Mouse (Mus musculus) spleen, adult 2 months (tissue): ENCODE data around the gene E2f4. TPM values are rescaled to one million over a fixed set of nuclear protein-coding genes. Genes with fewer than 3 reads are reported as not detected.

ENCODE experiments used
- DNase-seq, 2 experiments: peaks; one replicate each; pipeline versions ENCODE4 v3.0.0 to v3.0.0-alpha.2; 2012 to 2021; ENCODE audit warnings: low spot score in 2 of 2, low read depth in 1 of 2
- H3K27ac ChIP-seq: fragments of 200-500 bp; 2 replicates; pipeline ENCODE4 v1.5.1; 2012; ENCODE audit warnings: low read length, inconsistent platforms; ENCODE audit not compliant: insufficient read depth
- H3K27me3 ChIP-seq: fragments of 200-500 bp; 2 replicates; pipeline ENCODE4 v1.6.1; 2012; ENCODE audit warnings: mild to moderate bottlenecking, moderate library complexity, low read length, inconsistent platforms; ENCODE audit not compliant: control insufficient read depth, insufficient read depth
- H3K36me3 ChIP-seq: fragments of 200-500 bp; 2 replicates; pipeline ENCODE4 v1.6.1; 2012; ENCODE audit warnings: mild to moderate bottlenecking, low read length, inconsistent platforms; ENCODE audit not compliant: control insufficient read depth, insufficient read depth
- H3K4me1 ChIP-seq: fragments of 200-500 bp; 2 replicates; pipeline ENCODE4 v1.6.1; 2011; ENCODE audit warnings: inconsistent platforms; ENCODE audit not compliant: control insufficient read depth, insufficient read depth, insufficient read length
- H3K4me3 ChIP-seq: fragments of 200-500 bp; 2 replicates; pipeline ENCODE4 v1.5.1; 2011; ENCODE audit warnings: mild to moderate bottlenecking, inconsistent platforms; ENCODE audit not compliant: insufficient read depth, insufficient read length; ENCODE audit errors: extremely low read depth
- CTCF ChIP-seq: fragments of 200-500 bp; IDR thresholded peaks from 2 replicates; pipeline ENCODE4 v1.5.1; 2011; ENCODE audit warnings: mild to moderate bottlenecking, inconsistent platforms; ENCODE audit not compliant: insufficient read depth, insufficient read length, insufficient replicate concordance; ENCODE audit errors: extremely low read depth
- POLR2A ChIP-seq: fragments of 200-500 bp; IDR thresholded peaks from 2 replicates; pipeline ENCODE4 v1.6.1; 2011; ENCODE audit warnings: low read depth, low read length, inconsistent platforms
- WGBS: fragments of 180-500 bp; shearing (Covaris S2); methylation state at CpG from one replicate; pipeline ENCODE4 v1.1.7; 2018; 5-methylcytosine and 5-hydroxymethylcytosine counted together
- polyA plus RNA-seq: library from polyadenylated mRNA; depleted of rRNA; stranded (reverse); fragments of >200 nt; gene quantifications from 2 replicates; pipeline ENCODE4 v1.2.3, GENCODE M21; 2012

E2f4 gene
- polyA plus RNA-seq, 1 experiment = 165 TPM

DNA sequence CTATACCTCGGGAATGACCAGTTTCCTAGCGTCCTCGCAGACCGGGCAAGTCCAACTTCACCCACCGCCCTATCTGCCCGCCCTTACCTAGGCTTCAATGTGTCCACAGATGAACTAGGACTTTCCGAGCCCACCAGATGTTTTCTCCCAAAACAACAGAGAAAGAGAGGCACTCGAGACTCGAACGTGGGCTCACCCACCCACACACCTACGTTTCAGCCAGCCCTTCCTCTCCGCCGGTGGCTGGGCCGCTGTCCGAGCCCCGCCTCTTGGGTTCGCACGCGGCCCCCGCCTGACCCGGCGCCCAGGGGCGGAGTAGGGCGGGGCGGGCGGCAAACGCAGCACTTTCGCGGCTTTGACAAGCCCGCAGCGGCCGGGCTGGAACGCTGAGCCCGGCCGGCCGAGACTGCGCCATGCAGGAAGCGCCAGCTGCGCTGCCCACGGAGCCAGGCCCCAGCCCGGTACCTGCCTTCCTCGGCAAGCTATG lies 28.0 kb upstream of the E2f4 start, which contains the start of gene Hsf4:
Gene Hsf4 (plus strand): TSS at position 341 of the 487 bp plus-strand sequence.
- 4% methylated on average over 42 of the region's 42 CpGs for WGBS
- Histone ChIP-seq H3K4me3 (peak within 1 kb of the TSS; percentile 37; the same call in 1 of the 2 replicates), H3K4me1 (peaks cover 15% of the 10 kb centered on the region), H3K27ac (no peak within 1 kb of the TSS), H3K36me3 (peaks cover 4% of the 10 kb centered on the region), H3K27me3 (0 out of 2 replicates have a peak, but pooled peaks cover 5% of the 10 kb centered on the region)
- peak in 1 of 2 experiments; percentile 40 for DNase-seq
- TF ChIP-seq POLR2A (no peak), CTCF (no peak)

DNA sequence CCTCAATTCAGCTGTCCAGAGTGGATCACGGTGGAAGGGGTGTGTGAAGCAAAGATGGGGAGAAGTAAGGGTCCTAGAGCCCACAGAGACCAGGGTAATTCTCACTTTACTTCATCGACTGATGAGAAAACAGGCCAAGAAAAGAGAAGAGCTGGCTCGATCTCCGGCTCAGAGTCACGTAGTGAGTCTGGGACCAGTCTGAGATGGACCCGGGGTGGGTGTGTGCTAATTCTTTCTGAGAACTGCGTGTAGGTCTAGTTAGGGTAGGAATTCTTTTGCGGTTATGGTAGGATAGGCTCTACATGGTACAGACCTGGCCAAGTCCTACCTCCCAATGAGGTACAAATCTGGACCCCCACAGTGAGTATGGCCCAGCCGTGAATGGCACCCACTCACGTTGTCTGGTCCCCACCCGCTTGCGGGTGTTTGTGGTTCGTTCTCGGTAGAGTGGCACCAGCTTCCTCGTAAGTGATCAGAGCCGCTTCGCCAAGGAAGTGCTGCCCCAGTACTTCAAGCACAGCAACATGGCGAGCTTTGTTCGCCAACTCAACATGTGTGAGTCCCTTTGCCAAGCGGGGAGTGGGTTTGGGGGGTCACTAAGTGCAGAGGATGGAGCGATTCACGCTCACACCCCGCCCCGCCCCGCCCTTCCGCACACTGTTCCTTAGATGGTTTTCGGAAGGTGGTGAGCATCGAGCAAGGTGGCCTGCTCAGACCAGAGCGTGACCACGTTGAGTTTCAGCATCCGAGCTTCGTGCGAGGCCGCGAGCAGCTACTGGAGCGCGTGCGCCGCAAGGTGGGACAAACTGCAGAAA lies 27.2 kb upstream of the E2f4 start:
- TF ChIP-seq POLR2A (no peak), CTCF (no peak)
- peaks cover 4% of the 10 kb centered on the region for H3K36me3 ChIP-seq
- peaks cover 6% of the 10 kb centered on the region; the same call in 1 of the 2 replicates for H3K27me3 ChIP-seq
- WGBS = 17% methylated on average over 39 of the region's 39 CpGs
- no peak for DNase-seq
- H3K4me1 ChIP-seq = peaks cover 15% of the 10 kb centered on the region
- peak overlapping the region; percentile 37; the same call in 1 of the 2 replicates for H3K4me3 ChIP-seq
- no peak overlapping the region for H3K27ac ChIP-seq

DNA sequence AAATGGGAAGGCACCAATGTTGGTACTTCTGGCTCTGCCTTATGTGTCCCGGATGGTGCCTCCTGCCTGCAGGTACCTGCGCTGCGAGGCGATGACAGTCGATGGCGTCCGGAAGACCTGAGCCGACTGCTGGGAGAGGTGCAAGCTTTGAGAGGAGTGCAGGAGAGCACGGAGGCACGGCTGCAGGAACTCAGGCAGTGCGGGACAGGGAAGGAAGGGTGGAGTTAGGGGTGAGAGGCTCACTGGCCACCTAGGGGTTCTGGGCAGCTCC lies 26.6 kb upstream of the E2f4 start:
- no peak for TF ChIP-seq CTCF
- TF ChIP-seq POLR2A = no peak
- no peak for DNase-seq
- 25% methylated on average over 11 of the region's 11 CpGs for WGBS
- H3K27ac ChIP-seq = no peak overlapping the region
- peaks cover 16% of the 10 kb centered on the region for H3K4me1 ChIP-seq
- H3K27me3 ChIP-seq = peaks cover 9% of the 10 kb centered on the region; the same call in 1 of the 2 replicates
- no peak overlapping the region for H3K4me3 ChIP-seq
- H3K36me3 ChIP-seq = peaks cover 4% of the 10 kb centered on the region

DNA sequence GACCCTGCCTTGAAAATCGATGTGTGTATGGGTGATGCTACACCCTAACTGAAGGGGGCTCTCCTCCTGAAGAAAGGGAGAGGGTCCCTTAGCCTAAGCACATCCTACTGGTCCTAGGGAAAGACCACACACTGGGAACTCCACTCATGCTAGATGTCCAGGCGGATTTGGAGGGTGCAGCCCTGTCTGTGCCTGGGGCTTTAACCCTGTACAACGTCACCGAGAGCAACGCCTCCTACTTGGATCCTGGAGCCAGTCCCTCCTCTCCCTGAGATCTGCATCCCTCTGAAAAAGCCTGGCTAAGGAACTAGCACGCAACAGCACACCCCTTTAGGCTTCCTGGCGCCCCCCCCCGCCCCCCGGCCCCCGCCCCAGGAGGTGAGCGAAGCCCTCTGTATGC lies 22.1 kb upstream of the E2f4 start:
- no peak overlapping the region for H3K4me3 ChIP-seq
- no peak for TF ChIP-seq POLR2A
- no peak for TF ChIP-seq CTCF
- H3K36me3 ChIP-seq = no peaks in the 10 kb centered on the region
- no peak overlapping the region for H3K27ac ChIP-seq
- 24% methylated on average over 11 of the region's 11 CpGs for WGBS
- DNase-seq = no peak
- H3K27me3 ChIP-seq = peaks cover 16% of the 10 kb centered on the region
- H3K4me1 ChIP-seq = peaks cover 17% of the 10 kb centered on the region

DNA sequence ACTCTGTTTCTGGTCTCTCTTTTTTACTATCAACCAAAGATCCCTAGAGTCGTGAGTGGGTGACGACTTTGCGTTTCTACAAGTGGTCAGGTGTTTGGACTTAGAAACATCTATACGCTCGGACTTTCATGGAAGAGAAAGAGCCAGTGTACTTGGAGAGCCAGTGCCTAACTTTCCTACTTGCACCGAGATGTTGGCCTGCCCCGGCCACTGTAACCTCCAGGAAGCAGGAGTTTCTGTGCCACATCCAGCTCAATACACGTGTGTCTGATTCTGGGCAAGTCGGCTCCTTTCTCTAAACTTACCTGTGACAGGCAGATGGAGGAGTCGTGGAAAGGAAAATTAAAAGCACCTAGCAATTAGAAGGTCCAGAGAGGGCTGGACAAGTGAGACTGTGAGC lies 21.6 kb upstream of the E2f4 start, which contains the start of gene Nol3:
Gene Nol3 (plus strand): TSS at position 301 of the 400 bp plus-strand sequence.
- DNase-seq = no peak
- Histone ChIP-seq H3K27ac (no peak within 1 kb of the TSS), H3K36me3 (no peaks in the 10 kb centered on the region), H3K4me1 (peaks cover 14% of the 10 kb centered on the region), H3K27me3 (peaks cover 16% of the 10 kb centered on the region), H3K4me3 (peak within 1 kb of the TSS; percentile 41; the same call in 1 of the 2 replicates)
- TF ChIP-seq CTCF = no peak
- no peak for TF ChIP-seq POLR2A
- WGBS = 13% methylated on average over 10 of the region's 10 CpGs

DNA sequence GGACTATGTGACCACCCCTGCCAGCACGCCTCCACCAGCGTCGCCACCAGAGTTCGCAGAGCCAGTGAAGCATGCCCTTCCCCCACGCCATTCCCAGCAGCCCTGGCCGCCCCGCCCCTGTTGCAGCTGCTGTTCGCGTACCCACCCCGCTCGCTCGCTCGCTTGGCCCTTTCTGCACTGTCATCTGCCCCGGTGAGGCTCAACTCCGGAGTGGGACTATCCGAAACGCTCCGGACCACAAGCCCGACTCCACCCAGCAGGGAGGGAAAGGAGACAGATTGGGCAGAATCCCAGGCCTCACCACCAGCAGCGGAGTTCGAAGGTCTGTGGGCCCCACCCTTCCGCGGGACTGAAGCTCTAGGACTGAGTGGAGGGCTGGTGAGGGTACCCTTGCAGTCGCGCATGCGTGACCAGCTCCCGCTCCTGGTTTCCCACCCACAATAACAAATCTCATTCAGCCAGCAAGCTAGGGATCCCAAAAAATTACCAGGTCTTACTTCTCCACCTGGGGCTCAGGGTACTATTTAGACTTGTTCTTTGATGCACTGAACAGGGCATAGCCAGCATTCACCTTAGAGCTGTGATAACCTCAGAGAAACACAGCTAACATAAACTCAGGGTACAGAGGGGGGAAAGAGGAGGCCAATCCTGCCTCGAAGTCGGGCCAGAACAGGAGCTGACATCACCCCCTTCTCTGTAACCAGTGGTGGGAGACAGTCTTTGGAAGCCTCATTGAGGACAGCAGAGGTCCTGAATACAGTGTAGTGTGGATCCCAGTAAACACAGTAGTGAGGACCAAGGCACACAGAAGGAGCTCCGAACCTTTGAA lies 21.0 kb upstream of the E2f4 start:
- Histone ChIP-seq H3K27me3 (peaks cover 16% of the 10 kb centered on the region), H3K27ac (no peak overlapping the region), H3K36me3 (no peaks in the 10 kb centered on the region), H3K4me3 (peak overlapping the region; percentile 41; the same call in 1 of the 2 replicates), H3K4me1 (peaks cover 14% of the 10 kb centered on the region)
- WGBS = 7% methylated on average over 30 of the region's 30 CpGs
- TF ChIP-seq POLR2A = no peak
- no peak for TF ChIP-seq CTCF
- no peak for DNase-seq
